Mouse (Mus musculus) heart, postnatal 0 days (tissue): ENCODE results near the gene Cfap54. TPM values are rescaled to one million over a fixed set of nuclear protein-coding genes. Genes with fewer than 3 reads are reported as not detected.

Experiments used
- ATAC-seq: fragments of 200-750 bp; cut with Nextera tagmentation; 2 replicates; pipeline ENCODE4 v1.8.0; 2017; ENCODE audit warnings: low read depth, moderate number of reproducible peaks, moderate library complexity; ENCODE audit not compliant: insufficient read depth
- DNase-seq: peaks from one replicate; pipeline ENCODE4 v3.0.0-alpha.2; 2016; ENCODE audit warnings: low spot score
- H3K27ac ChIP-seq: fragments of 300-500 bp; sonication (generic); 2 replicates; pipeline ENCODE4 v1.5.1; 2014; ENCODE audit warnings: low read depth, mild to moderate bottlenecking
- H3K27me3 ChIP-seq: fragments of 300-500 bp; sonication (generic); 2 replicates; pipeline ENCODE4 v1.6.1; 2014; ENCODE audit warnings: low read length, mixed read lengths; ENCODE audit not compliant: control insufficient read depth, insufficient read depth
- H3K36me3 ChIP-seq: fragments of 300-500 bp; sonication (generic); replicated peaks from 2 replicates; pipeline ENCODE4 v1.6.1; 2014; ENCODE audit warnings: low read length, mixed read lengths; ENCODE audit not compliant: control insufficient read depth, insufficient read depth
- H3K4me1 ChIP-seq: fragments of 300-500 bp; sonication (generic); 2 replicates; pipeline ENCODE4 v1.6.1; 2014; ENCODE audit warnings: antibody characterized with exemption; ENCODE audit not compliant: control insufficient read depth, insufficient read depth
- H3K4me2 ChIP-seq: fragments of 300-500 bp; sonication (generic); 2 replicates; pipeline ENCODE4 v1.6.1; 2014; ENCODE audit warnings: low read depth, mild to moderate bottlenecking, low read length, moderate library complexity
- H3K4me3 ChIP-seq: fragments of 300-500 bp; sonication (generic); 2 replicates; pipeline ENCODE4 v1.5.1; 2014; ENCODE audit warnings: low read depth, low read length
- H3K9ac ChIP-seq: fragments of 300-500 bp; sonication (generic); replicated peaks from 2 replicates; pipeline ENCODE4 v1.6.1; 2014; ENCODE audit warnings: low read depth, low read length, mixed read lengths
- H3K9me3 ChIP-seq: fragments of 300-500 bp; sonication (generic); replicated peaks from 2 replicates; pipeline ENCODE4 v1.6.1; 2016; ENCODE audit warnings: low read length; ENCODE audit not compliant: control insufficient read depth
- CTCF ChIP-seq: IDR thresholded peaks from 2 replicates; pipeline ENCODE4 v1.5.1; 2016; ENCODE audit warnings: antibody characterized with exemption, control low read depth, low read depth
- EP300 ChIP-seq: IDR thresholded peaks from 2 replicates; pipeline ENCODE4 v1.6.1; 2016; ENCODE audit warnings: antibody characterized with exemption, low read depth
- WGBS: fragments of 180-500 bp; shearing (Covaris S2); extraction: QIAGEN DNeasy Blood & Tissue Kit; methylation state at CpG from one replicate; pipeline ENCODE4 v1.1.7; 2014; 5-methylcytosine and 5-hydroxymethylcytosine counted together
- polyA plus RNA-seq: library from polyadenylated mRNA; unstranded; fragments of >200 nt; fragmentation: Nextera tagmentation; extraction: Ambion mirVana; gene quantifications from 2 replicates; pipeline ENCODE4 v1.2.1, GENCODE M21; 2015
- total RNA-seq: library from RNA; depleted of rRNA; stranded (reverse); fragments of >200 nt; gene quantifications from 2 replicates; pipeline ENCODE4 v1.2.3, GENCODE M21; 2014; ENCODE audit warnings: low replicate concordance; rRNA removed

The Cfap54 gene
- total and polyA plus RNA-seq, 2 experiments from 2014 or later: 0.22 TPM; not detected in 1

GRCm38 (mm10) chr10:92730339-92730738 lies 351.1 kb downstream of the Cfap54 start:
- no peaks in the 10 kb centered on the region for H3K27me3 ChIP-seq
- DNase-seq (no peak), ATAC-seq (no peak)
- H3K36me3 ChIP-seq: no peaks in the 10 kb centered on the region
- no peak overlapping the region for H3K27ac ChIP-seq
- no peak overlapping the region for H3K4me3 ChIP-seq
- 0 out of 2 replicates have a peak, but pooled peaks cover 5% of the 10 kb centered on the region for H3K9me3 ChIP-seq
- no peak overlapping the region for H3K4me2 ChIP-seq
- TF ChIP-seq CTCF (no peak), EP300 (no peak)
- WGBS: 75% methylated on average over 3 of the region's 3 CpGs
- no peaks in the 10 kb centered on the region for H3K4me1 ChIP-seq
- no peak overlapping the region for H3K9ac ChIP-seq

- WGBS: 62% methylated on average over 3 of the region's 3 CpGs
- Histone ChIP-seq H3K27me3 (no peaks in the 10 kb centered on the region), H3K4me3 (no peak overlapping the region), H3K9ac (no peak overlapping the region), H3K36me3 (no peaks in the 10 kb centered on the region), H3K4me1 (no peaks in the 10 kb centered on the region), H3K4me2 (no peak overlapping the region), H3K9me3 (0 out of 2 replicates have a peak, but pooled peaks cover 10% of the 10 kb centered on the region), H3K27ac (no peak overlapping the region)
- no peak for TF ChIP-seq CTCF
- no peak for TF ChIP-seq EP300
- ATAC-seq: no peak
- DNase-seq: no peak
Measured at GRCm38 (mm10) chr10:92728723-92729122, 352.7 kb downstream of the Cfap54 start.

Other genes starting within 250 kb of the Cfap54 start
- gene Cdk17, start 79.3 kb upstream of the Cfap54 start, total RNA-seq: 40.2 and 41.2 TPM in 2 replicates
- gene Cdk17, start 79.3 kb upstream of the Cfap54 start, polyA plus RNA-seq: 11.9 and 12.3 TPM in 2 replicates
- 45.0 and 47.3 TPM in 2 replicates for gene Elk3, start 229.5 kb upstream of the Cfap54 start, total RNA-seq
- gene Elk3, start 229.5 kb upstream of the Cfap54 start, polyA plus RNA-seq: 31.0 and 34.4 TPM in 2 replicates